Mouse (Mus musculus) kidney, adult 2 months (tissue): ENCODE results near the gene Abhd14a. TPM values are rescaled to one million over a fixed set of nuclear protein-coding genes. Genes with fewer than 3 reads are reported as not detected.
A peak's percentile ranks its signal among the peaks of the same experiment; 100 is the strongest.

Experiments
- DNase-seq: peaks from one replicate; pipeline ENCODE4 v3.0.0; 2021
- H3K27ac ChIP-seq: fragments of 200-500 bp; 2 replicates; pipeline ENCODE4 v1.5.1; 2012; ENCODE audit warnings: low read depth, low read length, control low read depth, inconsistent platforms; ENCODE audit not compliant: insufficient read depth
- H3K27me3 ChIP-seq: fragments of 200-500 bp; replicated peaks from 2 replicates; pipeline ENCODE4 v1.6.1; 2012; ENCODE audit warnings: mild to moderate bottlenecking, moderate library complexity, low read length, inconsistent platforms; ENCODE audit not compliant: control insufficient read depth, insufficient read depth
- H3K36me3 ChIP-seq: fragments of 200-500 bp; 2 replicates; pipeline ENCODE4 v1.6.1; 2012; ENCODE audit warnings: mild to moderate bottlenecking, moderate library complexity, low read length, inconsistent platforms; ENCODE audit not compliant: control insufficient read depth, insufficient read depth
- H3K4me1 ChIP-seq: fragments of 200-500 bp; 2 replicates; pipeline ENCODE4 v1.6.1; 2011; ENCODE audit warnings: low read length; ENCODE audit not compliant: control insufficient read depth, insufficient read depth
- H3K4me3 ChIP-seq: fragments of 200-500 bp; 2 replicates; pipeline ENCODE4 v1.5.1; 2011; ENCODE audit warnings: mild to moderate bottlenecking, low read depth, low read length, control low read depth; ENCODE audit not compliant: insufficient read depth
- CTCF ChIP-seq: fragments of 200-500 bp; conservative IDR thresholded peaks from 2 replicates; pipeline ENCODE4 v1.5.1; 2011; ENCODE audit warnings: low read depth, mild to moderate bottlenecking, control low read depth, low read length, moderate library complexity, mixed read lengths; ENCODE audit not compliant: insufficient read depth, insufficient read length
- POLR2A ChIP-seq: fragments of 200-500 bp; IDR thresholded peaks from one replicate; pipeline ENCODE4 v1.6.1; 2011; ENCODE audit warnings: low read depth, low read length, control low read depth
- WGBS: fragments of 180-500 bp; shearing (Covaris S2); methylation state at CpG from one replicate; pipeline ENCODE4 v1.1.7; 2018; 5-methylcytosine and 5-hydroxymethylcytosine counted together
- polyA plus RNA-seq: library from polyadenylated mRNA; depleted of rRNA; stranded (reverse); fragments of >200 nt; gene quantifications from 2 replicates; pipeline ENCODE4 v1.2.3, GENCODE M21; 2012

Gene Abhd14a
- polyA plus RNA-seq, 1 experiment = 137 TPM

DNA sequence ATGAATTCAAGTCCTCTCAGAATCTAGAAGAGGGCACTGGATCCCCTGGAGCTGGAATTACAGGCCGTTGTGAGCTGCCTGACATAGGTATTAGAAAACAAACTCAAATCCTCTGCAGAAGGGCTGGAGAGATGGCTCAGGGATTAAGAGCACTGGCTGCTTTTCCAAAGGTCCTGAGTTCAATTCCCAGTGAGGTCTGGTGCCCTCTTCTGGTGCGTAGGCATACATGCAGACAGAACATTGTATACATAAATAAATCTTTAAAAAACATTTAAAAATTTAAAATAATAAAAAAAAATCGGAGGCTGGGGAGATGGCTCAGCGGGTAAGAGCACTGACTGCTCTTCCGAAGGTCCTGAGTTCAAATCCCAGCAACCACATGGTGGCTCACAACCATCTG is 4.8 kb downstream of the Abhd14a start:
- WGBS = 84% methylated on average over 5 of the region's 5 CpGs

DNA sequence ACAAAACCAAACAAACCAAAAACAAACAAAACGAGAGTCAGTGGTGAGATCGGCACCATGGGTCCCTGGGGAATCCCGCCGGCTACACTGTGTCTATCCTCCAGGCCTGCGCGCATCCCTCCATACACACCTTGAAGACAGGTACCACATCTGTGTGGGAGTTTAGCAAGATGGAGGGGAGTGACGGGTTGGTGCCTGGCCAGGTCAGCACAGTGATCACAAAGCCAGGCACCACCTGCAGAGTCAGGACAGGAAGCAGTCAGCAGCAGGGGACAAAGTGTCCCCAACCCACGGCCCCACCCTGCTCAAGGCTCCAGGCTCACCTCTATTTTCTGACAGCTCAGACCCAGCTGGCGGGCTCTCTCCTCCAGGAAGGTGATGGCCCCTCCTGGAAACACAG is 10.9 kb downstream of the Abhd14a start:
- DNase-seq = no peak
- H3K27me3 ChIP-seq = no peaks in the 10 kb centered on the region
- H3K36me3 ChIP-seq = peaks cover 1% of the 10 kb centered on the region; the same call in 1 of the 2 replicates
- no peak for TF ChIP-seq POLR2A
- no peak for TF ChIP-seq CTCF
- H3K4me3 ChIP-seq = peak overlapping the region; percentile 20; the same call in 1 of the 2 replicates
- 84% methylated on average over 9 of the region's 9 CpGs for WGBS
- peaks cover 13% of the 10 kb centered on the region; the same call in 1 of the 2 replicates for H3K4me1 ChIP-seq
- no peak overlapping the region for H3K27ac ChIP-seq

More for the DNA sequence above, 4.8 kb downstream of the Abhd14a start:
- TF ChIP-seq CTCF = 0 out of 2 replicates have a peak, but pooled peaks have one; percentile 22
- TF ChIP-seq POLR2A = no peak
- no peak for DNase-seq
- no peak overlapping the region for H3K4me3 ChIP-seq
- H3K27ac ChIP-seq = no peak overlapping the region
- no peaks in the 10 kb centered on the region for H3K27me3 ChIP-seq
- peaks cover 18% of the 10 kb centered on the region; the same call in 1 of the 2 replicates for H3K4me1 ChIP-seq
- no peaks in the 10 kb centered on the region for H3K36me3 ChIP-seq

DNA sequence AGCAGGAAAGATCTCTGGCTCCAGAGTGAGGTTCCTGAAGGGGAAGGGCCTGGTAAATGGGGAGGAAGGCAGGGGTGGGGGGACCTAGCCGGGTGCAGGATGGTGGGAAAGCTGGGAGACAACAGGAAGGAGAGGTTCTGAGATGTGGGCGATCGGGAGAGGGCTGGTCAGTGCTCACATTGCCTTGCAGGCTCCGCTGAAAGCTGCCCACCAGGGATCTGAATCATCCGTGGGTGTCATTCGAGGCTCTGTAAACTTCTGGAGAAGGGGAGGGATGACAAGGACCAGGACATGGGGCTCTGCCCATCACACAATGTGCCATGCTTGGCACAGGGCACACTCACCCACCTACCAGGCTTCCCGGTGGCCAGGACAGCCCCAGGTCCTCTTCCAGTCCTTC is 14.1 kb downstream of the Abhd14a start:
- Histone ChIP-seq H3K4me1 (peaks cover 11% of the 10 kb centered on the region; the same call in 1 of the 2 replicates), H3K36me3 (peaks cover 1% of the 10 kb centered on the region; the same call in 1 of the 2 replicates), H3K4me3 (no peak overlapping the region), H3K27me3 (no peaks in the 10 kb centered on the region), H3K27ac (no peak overlapping the region)
- DNase-seq = no peak
- TF ChIP-seq POLR2A (no peak), CTCF (no peak)
- 63% methylated on average over 7 of the region's 7 CpGs for whole genome bisulfite sequencing

DNA sequence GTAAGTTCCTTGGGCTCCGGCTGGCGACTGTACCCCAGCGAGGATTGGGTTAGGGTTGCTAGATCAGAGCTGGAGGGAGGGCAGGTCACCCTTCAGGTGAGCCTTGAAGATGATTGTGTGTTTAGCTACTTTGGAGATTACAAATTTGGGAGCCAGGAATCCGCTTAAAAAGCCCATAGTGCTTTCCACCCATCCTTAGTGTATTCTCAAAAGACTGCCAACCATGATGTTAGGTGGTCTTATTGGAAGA is 17.5 kb downstream of the Abhd14a start:
- H3K36me3 ChIP-seq = peaks cover 1% of the 10 kb centered on the region; the same call in 1 of the 2 replicates
- H3K27me3 ChIP-seq = no peaks in the 10 kb centered on the region
- under 1% methylated on average over 4 of the region's 4 CpGs for WGBS
- DNase-seq = no peak
- peak overlapping the region; percentile 80 for H3K4me3 ChIP-seq
- H3K4me1 ChIP-seq = 0 out of 2 replicates have a peak, but pooled peaks cover 4% of the 10 kb centered on the region
- TF ChIP-seq CTCF (no peak), POLR2A (no peak)
- peak overlapping the region; percentile 85 for H3K27ac ChIP-seq

DNA sequence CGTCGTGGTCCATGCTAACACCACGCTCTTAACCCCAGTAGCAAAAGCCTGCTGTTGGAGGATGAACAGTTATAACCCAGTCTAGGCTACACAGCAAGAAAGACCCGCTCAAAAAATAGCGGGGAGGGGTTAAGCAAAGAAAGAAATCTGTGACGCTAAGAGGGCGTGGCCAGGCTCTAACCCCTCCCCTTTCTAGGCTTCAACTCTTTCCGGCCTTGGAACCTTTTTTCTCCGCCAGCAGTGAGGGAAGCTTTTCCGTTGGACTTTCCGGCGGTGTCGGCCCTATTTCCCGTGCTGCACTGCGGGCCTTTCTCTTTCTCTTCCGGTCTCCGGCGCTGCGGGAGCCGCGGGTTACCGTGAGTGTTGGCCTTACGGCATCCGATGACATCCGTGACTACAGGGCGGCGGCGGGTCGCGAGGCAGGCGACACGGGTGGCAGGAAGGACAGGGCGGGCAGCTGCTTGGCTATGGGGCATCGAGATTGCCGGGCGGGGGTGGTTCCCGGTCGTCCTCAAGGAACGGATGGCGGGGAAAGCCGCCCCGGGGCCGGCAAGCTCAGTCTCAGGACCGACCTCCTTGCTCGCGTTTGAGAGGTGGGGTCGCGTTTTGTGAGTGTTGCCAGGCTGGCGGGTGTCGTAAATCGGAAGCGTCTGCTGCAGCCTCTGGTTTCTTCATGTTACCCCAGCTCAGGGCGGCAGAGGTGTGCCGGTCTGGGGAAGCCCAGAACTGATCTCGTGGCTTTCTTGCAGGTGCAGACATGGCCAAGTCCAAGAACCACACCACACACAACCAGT is 18.1 kb downstream of the Abhd14a start, which contains the start of gene Rpl29:
Gene Rpl29, plus strand, starts transcription at position 234 of the 794 bp plus-strand sequence.
- peak; percentile 98 for DNase-seq
- no peak for TF ChIP-seq CTCF
- no peak for TF ChIP-seq POLR2A
- Histone ChIP-seq H3K36me3 (peaks cover 1% of the 10 kb centered on the region; the same call in 1 of the 2 replicates), H3K27me3 (no peaks in the 10 kb centered on the region), H3K4me3 (peak within 1 kb of the TSS; percentile 81), H3K4me1 (0 out of 2 replicates have a peak, but pooled peaks cover 4% of the 10 kb centered on the region), H3K27ac (peak within 1 kb of the TSS; percentile 96)
- WGBS = 0% methylated on average over 55 of the region's 55 CpGs

DNA sequence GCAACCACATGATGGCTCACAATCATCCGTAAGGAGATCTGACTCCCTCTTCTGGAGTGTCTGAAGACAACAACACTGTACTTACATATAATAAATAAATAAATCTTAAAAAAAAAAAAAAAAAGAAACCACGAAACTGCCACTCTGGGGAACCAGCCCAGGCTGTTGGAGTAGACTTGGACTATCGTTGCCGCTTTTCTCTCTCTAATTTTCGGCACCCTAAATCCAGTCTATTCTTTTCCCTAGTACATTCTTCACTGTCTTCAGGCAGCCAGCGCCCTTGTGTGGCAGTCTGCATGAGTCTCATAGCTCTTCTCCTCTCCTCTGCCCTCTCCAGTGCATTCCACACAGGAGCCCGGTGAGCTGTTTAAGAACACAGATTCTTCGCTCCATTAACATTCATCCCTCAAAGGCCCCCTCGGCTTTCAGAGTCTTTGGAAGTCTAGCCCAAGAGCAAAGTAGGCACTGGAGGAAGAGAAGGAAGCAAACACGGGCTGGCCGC is 18.7 kb downstream of the Abhd14a start:
- DNase-seq = no peak
- Histone ChIP-seq H3K27ac (peak overlapping the region; percentile 96), H3K4me3 (peak overlapping the region; percentile 81), H3K36me3 (peaks cover 1% of the 10 kb centered on the region; the same call in 1 of the 2 replicates), H3K4me1 (0 out of 2 replicates have a peak, but pooled peaks cover 4% of the 10 kb centered on the region), H3K27me3 (no peaks in the 10 kb centered on the region)
- WGBS = 3% methylated on average over 11 of the region's 11 CpGs
- no peak for TF ChIP-seq CTCF
- TF ChIP-seq POLR2A = no peak

DNA sequence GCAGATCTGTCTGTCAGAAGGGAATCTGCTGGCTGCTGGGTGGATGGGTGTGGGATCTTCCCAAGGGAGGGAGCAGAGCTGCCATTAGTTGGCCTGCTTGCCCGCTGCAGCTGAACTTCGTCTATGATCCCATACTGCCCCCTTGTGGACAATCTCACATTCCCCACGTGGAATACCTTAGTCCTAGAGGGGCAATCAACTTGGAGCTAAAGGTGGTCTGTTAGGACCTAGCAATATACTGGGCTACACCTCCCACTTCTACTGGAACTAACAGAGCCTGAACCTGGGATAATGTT is 25.7 kb downstream of the Abhd14a start:
- DNase-seq = peak; percentile 92
- 1% methylated on average over 3 of the region's 3 CpGs for WGBS
- Histone ChIP-seq H3K36me3 (no peaks in the 10 kb centered on the region), H3K4me3 (no peak overlapping the region), H3K4me1 (peaks cover 6% of the 10 kb centered on the region), H3K27me3 (no peaks in the 10 kb centered on the region), H3K27ac (no peak overlapping the region)
- TF ChIP-seq CTCF (peak; percentile 95), POLR2A (no peak)
